Mouse (Mus musculus): ENCODE results near the gene Dusp6. TPM values are rescaled to one million over a fixed set of nuclear protein-coding genes. Genes with fewer than 3 reads are reported as not detected.
A peak's percentile ranks its signal among the peaks of the same experiment; 100 is the strongest.

Gene Dusp6
- polyA plus RNA-seq, 1 experiment from 2014 or later = 40.7 TPM

DNA sequence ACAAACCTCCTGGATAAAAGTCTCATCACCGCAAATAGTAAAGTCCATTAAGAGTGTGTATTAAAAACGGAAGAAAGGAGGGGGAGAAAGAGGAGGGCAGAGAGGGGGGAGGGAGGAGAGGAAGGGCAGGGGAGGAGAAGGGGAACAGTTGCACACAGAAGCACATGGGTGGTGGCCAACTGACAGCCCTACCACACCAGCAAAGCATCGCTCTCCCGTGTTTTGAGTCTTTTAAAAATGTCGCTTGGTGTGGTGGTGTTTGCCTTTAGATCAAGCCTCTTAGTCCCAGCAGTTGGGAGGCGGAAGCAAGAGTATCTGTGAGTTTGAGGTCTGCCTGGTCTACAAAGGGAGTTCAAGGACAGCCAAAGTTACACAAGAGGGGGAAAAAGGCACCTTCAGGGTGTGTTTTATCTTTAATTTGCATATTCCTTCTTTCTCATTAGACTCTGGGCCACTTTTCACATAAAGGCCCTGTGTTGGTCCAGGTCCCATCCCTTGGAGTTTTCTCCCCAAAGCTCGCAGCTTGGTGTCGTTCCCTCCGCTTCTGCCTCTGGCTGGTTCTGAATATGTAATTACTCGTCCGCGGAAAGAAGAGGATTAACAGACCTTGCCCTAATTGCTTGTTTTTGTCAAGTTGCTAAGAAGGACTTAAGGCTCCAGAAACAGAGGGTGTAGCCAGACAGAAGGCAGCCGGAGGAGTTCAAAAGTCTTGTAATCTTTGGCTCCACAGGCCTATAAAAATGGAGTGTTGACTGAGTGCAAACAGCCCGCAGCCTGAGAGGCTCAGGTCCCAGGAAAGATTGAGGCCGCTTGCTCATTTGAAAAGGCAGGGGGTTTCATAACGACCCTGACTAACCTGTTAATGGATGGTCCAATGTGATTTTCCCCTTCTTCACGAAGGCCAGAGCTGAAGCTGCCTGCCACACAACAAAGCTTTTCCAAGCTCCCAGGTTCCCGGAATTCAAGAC lies 35.6 kb downstream of the Dusp6 start:
- 41% methylated on average over 18 of the region's 18 CpGs for WGBS

DNA sequence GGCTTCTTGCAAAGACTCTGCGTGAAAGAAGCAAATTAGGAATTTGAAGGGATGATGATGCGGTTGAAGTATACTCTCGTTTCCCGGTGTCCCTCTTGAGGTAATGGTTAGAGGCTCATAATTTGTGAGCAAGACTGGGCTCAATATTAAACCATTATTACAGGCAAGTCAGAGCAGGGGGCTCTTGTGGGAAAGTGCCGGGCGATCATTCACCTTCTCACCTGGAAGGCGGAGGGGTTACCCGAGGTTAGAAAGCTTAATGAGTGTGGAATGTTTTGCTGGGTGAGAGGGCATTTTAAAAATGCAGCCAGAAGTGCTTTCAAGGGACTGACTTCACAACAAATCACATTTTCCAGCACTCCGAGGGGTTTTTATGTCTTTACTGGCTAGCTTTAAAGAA lies 36.3 kb downstream of the Dusp6 start:
- Histone ChIP-seq H3K9me3 (replicated peaks; ENCODE audit: control insufficient read depth, low read length) (no peaks in the 10 kb centered on the region), H3K4me1 (ENCODE audit: control insufficient read depth, insufficient read depth, low read length) (peaks cover 3% of the 10 kb centered on the region; the same call in 1 of the 2 replicates), H3K9ac (ENCODE audit: low read length) (no peak overlapping the region), H3K4me3 (ENCODE audit: low read length) (no peak overlapping the region), H3K36me3 (ENCODE audit: control insufficient read depth, insufficient read depth) (no peaks in the 10 kb centered on the region), H3K4me2 (ENCODE audit: low read depth, low read length) (no peak overlapping the region), H3K27me3 (ENCODE audit: control insufficient read depth, insufficient read depth, low read length) (no peaks in the 10 kb centered on the region), H3K27ac (ENCODE audit: low read length) (no peak overlapping the region)
- 48% methylated on average over 9 of the region's 9 CpGs for WGBS
- no peak for ATAC-seq (replicated peaks; ENCODE audit: extremely low read depth, insufficient read depth, low FRiP score)

More for the DNA sequence above, 35.6 kb downstream of the Dusp6 start:
- H3K4me3 ChIP-seq (ENCODE audit: low read length) = no peak overlapping the region
- no peak overlapping the region for H3K9ac ChIP-seq (ENCODE audit: low read length)
- ATAC-seq (replicated peaks; ENCODE audit: extremely low read depth, insufficient read depth, low FRiP score) = no peak
- H3K9me3 ChIP-seq (replicated peaks; ENCODE audit: control insufficient read depth, low read length) = no peaks in the 10 kb centered on the region
- H3K4me1 ChIP-seq (ENCODE audit: control insufficient read depth, insufficient read depth, low read length) = peaks cover 3% of the 10 kb centered on the region; the same call in 1 of the 2 replicates
- no peak overlapping the region for H3K27ac ChIP-seq (ENCODE audit: low read length)
- H3K36me3 ChIP-seq (ENCODE audit: control insufficient read depth, insufficient read depth) = no peaks in the 10 kb centered on the region
- no peaks in the 10 kb centered on the region for H3K27me3 ChIP-seq (ENCODE audit: control insufficient read depth, insufficient read depth, low read length)
- H3K4me2 ChIP-seq (ENCODE audit: low read depth, low read length) = no peak overlapping the region

DNA sequence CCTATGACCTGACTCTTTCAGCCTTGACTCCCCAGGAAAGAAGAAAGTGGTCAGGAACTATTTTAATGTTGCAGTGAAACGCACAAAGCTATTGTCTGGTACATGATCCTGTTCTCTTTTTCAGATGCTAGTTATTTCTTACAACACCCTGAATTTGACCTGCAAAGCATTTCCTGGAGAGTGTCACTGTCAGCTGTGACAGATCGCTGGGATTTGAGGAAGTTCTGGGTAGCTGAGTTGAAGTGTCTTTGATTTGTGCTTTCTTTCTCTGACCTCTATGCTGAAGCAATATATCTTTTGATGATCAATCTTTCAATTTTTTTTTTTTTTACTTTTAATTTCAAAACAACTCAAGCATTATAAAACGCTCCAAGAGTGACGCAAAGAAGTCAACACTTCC lies 39.0 kb downstream of the Dusp6 start:
- ATAC-seq (replicated peaks; ENCODE audit: extremely low read depth, insufficient read depth, low FRiP score) = no peak
- no peaks in the 10 kb centered on the region for H3K9me3 ChIP-seq (replicated peaks; ENCODE audit: control insufficient read depth, low read length)
- no peak overlapping the region for H3K9ac ChIP-seq (ENCODE audit: low read length)
- WGBS = 35% methylated on average over 4 of the region's 4 CpGs
- H3K4me3 ChIP-seq (ENCODE audit: low read length) = no peak overlapping the region
- no peak overlapping the region for H3K27ac ChIP-seq (ENCODE audit: low read length)
- H3K4me2 ChIP-seq (ENCODE audit: low read depth, low read length) = no peak overlapping the region
- H3K36me3 ChIP-seq (ENCODE audit: control insufficient read depth, insufficient read depth) = no peaks in the 10 kb centered on the region
- H3K27me3 ChIP-seq (ENCODE audit: control insufficient read depth, insufficient read depth, low read length) = no peaks in the 10 kb centered on the region
- peaks cover 3% of the 10 kb centered on the region; the same call in 1 of the 2 replicates for H3K4me1 ChIP-seq (ENCODE audit: control insufficient read depth, insufficient read depth, low read length)

DNA sequence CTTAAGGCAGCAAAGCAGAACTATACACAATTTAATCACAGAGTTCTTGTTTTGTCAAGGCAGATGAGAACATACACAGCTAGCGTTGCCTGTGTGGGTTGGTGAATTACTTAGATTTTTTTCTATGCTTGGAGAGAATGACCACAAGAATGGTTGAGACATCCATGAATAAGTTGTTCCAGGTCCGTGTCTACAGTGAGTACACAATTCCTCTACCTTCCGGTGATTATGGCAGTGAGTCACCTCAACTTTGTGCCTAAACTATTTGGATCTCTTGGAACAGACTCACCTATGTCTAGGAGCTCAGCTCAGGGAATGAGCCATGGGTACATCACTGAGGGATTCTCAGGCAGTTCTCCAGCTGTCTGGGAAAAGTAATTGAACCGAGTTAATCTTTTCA lies 45.8 kb downstream of the Dusp6 start:
- Histone ChIP-seq H3K9ac (ENCODE audit: low read length) (no peak overlapping the region), H3K4me1 (ENCODE audit: control insufficient read depth, insufficient read depth, low read length) (no peaks in the 10 kb centered on the region), H3K9me3 (replicated peaks; ENCODE audit: control insufficient read depth, low read length) (no peaks in the 10 kb centered on the region), H3K4me3 (ENCODE audit: low read length) (no peak overlapping the region), H3K27ac (ENCODE audit: low read length) (no peak overlapping the region), H3K4me2 (ENCODE audit: low read depth, low read length) (no peak overlapping the region), H3K36me3 (ENCODE audit: control insufficient read depth, insufficient read depth) (no peaks in the 10 kb centered on the region), H3K27me3 (ENCODE audit: control insufficient read depth, insufficient read depth, low read length) (no peaks in the 10 kb centered on the region)
- 87% methylated on average over 4 of the region's 4 CpGs for WGBS
- no peak for ATAC-seq (replicated peaks; ENCODE audit: extremely low read depth, insufficient read depth, low FRiP score)

DNA sequence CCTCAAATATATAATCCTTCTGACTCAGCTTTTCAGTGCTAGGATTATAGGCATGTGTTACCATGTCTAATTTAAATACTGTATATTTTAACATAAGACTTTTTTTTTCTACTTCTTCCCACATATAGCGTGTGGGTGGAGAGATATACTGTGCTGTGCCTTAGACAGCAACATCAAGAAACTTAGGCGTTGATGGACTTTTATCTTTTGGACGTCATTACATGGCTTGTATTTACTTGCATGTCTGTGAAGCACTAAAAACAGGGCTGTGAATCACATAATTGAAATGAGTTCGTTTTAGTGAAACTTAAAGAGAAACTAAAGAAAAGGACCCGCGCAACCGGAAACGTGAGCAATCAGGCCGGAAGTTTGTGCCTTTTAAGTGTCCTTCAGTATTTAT lies 46.6 kb downstream of the Dusp6 start:
- no peaks in the 10 kb centered on the region for H3K27me3 ChIP-seq (ENCODE audit: control insufficient read depth, insufficient read depth, low read length)
- no peak overlapping the region for H3K27ac ChIP-seq (ENCODE audit: low read length)
- no peak overlapping the region for H3K4me2 ChIP-seq (ENCODE audit: low read depth, low read length)
- 68% methylated on average over 9 of the region's 9 CpGs for WGBS
- no peaks in the 10 kb centered on the region for H3K9me3 ChIP-seq (replicated peaks; ENCODE audit: control insufficient read depth, low read length)
- no peak overlapping the region for H3K4me3 ChIP-seq (ENCODE audit: low read length)
- H3K9ac ChIP-seq (ENCODE audit: low read length) = no peak overlapping the region
- H3K36me3 ChIP-seq (ENCODE audit: control insufficient read depth, insufficient read depth) = no peaks in the 10 kb centered on the region
- H3K4me1 ChIP-seq (ENCODE audit: control insufficient read depth, insufficient read depth, low read length) = no peaks in the 10 kb centered on the region
- ATAC-seq (replicated peaks; ENCODE audit: extremely low read depth, insufficient read depth, low FRiP score) = no peak

DNA sequence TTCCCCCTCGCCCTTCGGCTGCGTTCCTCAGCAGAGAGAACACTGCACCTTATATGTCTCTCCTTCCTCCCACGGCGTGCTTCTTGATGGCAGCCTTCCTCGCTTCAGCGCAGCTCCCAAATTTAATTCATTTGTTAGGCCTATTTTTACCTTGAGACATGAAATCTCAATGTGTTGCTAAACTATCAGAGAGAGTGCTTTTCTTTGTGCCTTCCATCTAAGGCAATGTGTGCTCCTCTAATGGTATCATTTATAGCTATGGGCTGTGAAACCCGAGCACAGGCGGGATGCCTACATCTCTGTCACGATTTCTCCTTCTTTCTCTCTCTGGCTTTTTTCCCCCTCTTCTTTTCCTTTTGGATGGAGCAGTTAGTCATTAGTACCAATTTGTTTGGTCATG lies 47.2 kb downstream of the Dusp6 start:
- H3K9me3 ChIP-seq (replicated peaks; ENCODE audit: control insufficient read depth, low read length) = no peaks in the 10 kb centered on the region
- no peak overlapping the region for H3K27ac ChIP-seq (ENCODE audit: low read length)
- no peak overlapping the region for H3K9ac ChIP-seq (ENCODE audit: low read length)
- WGBS = 77% methylated on average over 10 of the region's 10 CpGs
- no peaks in the 10 kb centered on the region for H3K4me1 ChIP-seq (ENCODE audit: control insufficient read depth, insufficient read depth, low read length)
- no peak overlapping the region for H3K4me3 ChIP-seq (ENCODE audit: low read length)
- H3K4me2 ChIP-seq (ENCODE audit: low read depth, low read length) = 0 out of 2 replicates have a peak overlapping the region, but pooled peaks have one; percentile 6
- no peaks in the 10 kb centered on the region for H3K27me3 ChIP-seq (ENCODE audit: control insufficient read depth, insufficient read depth, low read length)
- no peak for ATAC-seq (replicated peaks; ENCODE audit: extremely low read depth, insufficient read depth, low FRiP score)
- no peaks in the 10 kb centered on the region for H3K36me3 ChIP-seq (ENCODE audit: control insufficient read depth, insufficient read depth)

DNA sequence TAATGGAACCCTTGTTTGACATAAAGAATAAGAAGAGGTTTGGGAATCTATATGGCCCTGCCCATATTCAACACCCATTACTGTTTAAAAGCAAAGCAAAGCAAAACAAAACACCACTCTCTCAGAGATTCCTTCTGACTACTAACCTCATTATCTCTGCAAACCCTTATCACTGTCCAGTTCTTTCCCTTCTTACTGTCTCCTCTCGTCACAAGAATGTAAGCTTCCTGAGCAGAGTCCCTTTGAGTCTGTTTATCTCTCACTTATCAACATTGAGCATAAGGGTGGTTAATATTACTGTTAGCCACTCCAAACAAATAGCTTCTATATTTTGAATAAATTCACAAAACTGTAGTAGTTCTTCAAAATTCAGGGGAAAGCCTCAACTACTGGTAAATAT lies 48.9 kb downstream of the Dusp6 start:
- WGBS = 36% methylated on average over 1 of the region's 1 CpGs
- Histone ChIP-seq H3K4me3 (ENCODE audit: low read length) (no peak overlapping the region), H3K27me3 (ENCODE audit: control insufficient read depth, insufficient read depth, low read length) (no peaks in the 10 kb centered on the region), H3K9ac (ENCODE audit: low read length) (no peak overlapping the region), H3K9me3 (replicated peaks; ENCODE audit: control insufficient read depth, low read length) (no peaks in the 10 kb centered on the region), H3K36me3 (ENCODE audit: control insufficient read depth, insufficient read depth) (no peaks in the 10 kb centered on the region), H3K27ac (ENCODE audit: low read length) (no peak overlapping the region), H3K4me1 (ENCODE audit: control insufficient read depth, insufficient read depth, low read length) (no peaks in the 10 kb centered on the region), H3K4me2 (ENCODE audit: low read depth, low read length) (no peak overlapping the region)
- ATAC-seq (replicated peaks; ENCODE audit: extremely low read depth, insufficient read depth, low FRiP score) = no peak

DNA sequence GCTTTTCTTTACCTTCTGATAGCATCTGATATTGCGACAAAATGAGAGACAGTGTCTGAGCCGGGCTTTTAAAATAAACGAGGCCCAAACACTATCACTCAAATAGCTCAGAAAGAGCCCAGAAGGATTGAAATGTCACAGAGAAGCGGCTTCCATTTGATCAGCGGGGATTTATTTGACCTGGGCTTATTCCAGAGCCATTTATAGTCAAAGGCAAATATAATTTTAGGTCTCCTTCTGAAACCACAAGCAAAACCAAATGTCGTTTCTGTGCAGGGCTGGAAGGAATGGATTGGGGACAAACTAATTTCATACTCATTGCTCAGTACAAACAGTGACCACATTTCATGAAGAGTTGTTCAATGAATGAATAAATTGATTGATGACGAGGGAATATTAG lies 51.3 kb downstream of the Dusp6 start:
- Histone ChIP-seq H3K36me3 (ENCODE audit: control insufficient read depth, insufficient read depth) (no peaks in the 10 kb centered on the region), H3K27me3 (ENCODE audit: control insufficient read depth, insufficient read depth, low read length) (no peaks in the 10 kb centered on the region), H3K4me1 (ENCODE audit: control insufficient read depth, insufficient read depth, low read length) (no peaks in the 10 kb centered on the region), H3K4me3 (ENCODE audit: low read length) (no peak overlapping the region), H3K9me3 (replicated peaks; ENCODE audit: control insufficient read depth, low read length) (no peaks in the 10 kb centered on the region), H3K4me2 (ENCODE audit: low read depth, low read length) (no peak overlapping the region), H3K27ac (ENCODE audit: low read length) (no peak overlapping the region), H3K9ac (ENCODE audit: low read length) (no peak overlapping the region)
- no peak for ATAC-seq (replicated peaks; ENCODE audit: extremely low read depth, insufficient read depth, low FRiP score)
- WGBS = 70% methylated on average over 7 of the region's 7 CpGs

DNA sequence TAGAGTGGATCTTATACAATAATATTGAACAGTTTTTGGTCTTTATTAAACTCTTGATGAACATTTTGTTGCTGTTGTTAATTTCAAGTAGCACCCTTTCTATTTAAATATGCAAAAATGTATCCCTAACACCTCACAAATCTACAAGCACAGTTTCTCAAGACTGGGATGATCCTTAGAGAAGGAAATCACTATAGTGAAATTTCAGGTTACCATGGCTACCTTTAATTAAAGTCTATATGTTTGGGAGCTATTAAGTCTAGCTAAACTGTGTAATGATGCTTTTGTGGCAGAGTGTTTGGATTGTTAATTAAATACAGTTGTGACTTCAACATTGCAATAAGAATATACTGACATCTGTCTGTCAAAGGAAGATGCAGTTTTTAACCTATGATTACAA lies 54.0 kb downstream of the Dusp6 start:
- H3K9ac ChIP-seq (ENCODE audit: low read length) = no peak overlapping the region
- no peak overlapping the region for H3K4me3 ChIP-seq (ENCODE audit: low read length)
- H3K27me3 ChIP-seq (ENCODE audit: control insufficient read depth, insufficient read depth, low read length) = no peaks in the 10 kb centered on the region
- no peak for ATAC-seq (replicated peaks; ENCODE audit: extremely low read depth, insufficient read depth, low FRiP score)
- H3K4me1 ChIP-seq (ENCODE audit: control insufficient read depth, insufficient read depth, low read length) = no peaks in the 10 kb centered on the region
- H3K36me3 ChIP-seq (ENCODE audit: control insufficient read depth, insufficient read depth) = no peaks in the 10 kb centered on the region
- no peak overlapping the region for H3K27ac ChIP-seq (ENCODE audit: low read length)
- no peaks in the 10 kb centered on the region for H3K9me3 ChIP-seq (replicated peaks; ENCODE audit: control insufficient read depth, low read length)
- H3K4me2 ChIP-seq (ENCODE audit: low read depth, low read length) = no peak overlapping the region
